In genomic region chr9:105960533-105960932, GRCm38 (mm10) we compare ENCODE assay signal across 8 mouse cellular contexts. TPM values are rescaled to one million over a fixed set of nuclear protein-coding genes. Genes with fewer than 3 reads are reported as not detected.
DNase-seq lines count a peak whose midpoint lies in the region; ATAC-seq and TF ChIP-seq lines count a peak whose summit lies in the region.

Gene Col6a5 (minus strand): TSS chr9:105960643.

- no peaks in the 10 kb centered on the region for H3K36me3 ChIP-seq in intestine, embryonic 15.5 days
- H3K36me3 ChIP-seq in lung, postnatal 0 days (ENCODE audit: insufficient read depth, low read length): no peaks in the 10 kb centered on the region
- H3K36me3 ChIP-seq in midbrain, embryonic 11.5 days (ENCODE audit: control insufficient read depth, insufficient read depth, low read length): no peaks in the 10 kb centered on the region
- H3K36me3 ChIP-seq in midbrain, embryonic 14.5 days (ENCODE audit: control insufficient read depth, insufficient read depth, low read length): no peaks in the 10 kb centered on the region
- H3K36me3 ChIP-seq in midbrain, embryonic 13.5 days: no peaks in the 10 kb centered on the region

- WGBS in intestine, embryonic 15.5 days: 17% methylated on average over 13 of the region's 13 CpGs
- 10% methylated on average over 13 of the region's 13 CpGs for WGBS in lung, postnatal 0 days
- 21% methylated on average over 13 of the region's 13 CpGs for WGBS in midbrain, embryonic 11.5 days
- 30% methylated on average over 13 of the region's 13 CpGs for WGBS in midbrain, embryonic 14.5 days
- 26% methylated on average over 13 of the region's 13 CpGs for WGBS in midbrain, embryonic 13.5 days

- intact Hi-C loops in gastrocnemius, adult 2 months (cut with DNase I): no loop called here

- no peak within 1 kb of the TSS; the same call in 1 of the 2 replicates for H3K9ac ChIP-seq in intestine, embryonic 15.5 days
- H3K9ac ChIP-seq in lung, postnatal 0 days (replicated peaks; ENCODE audit: low read depth): no peak within 1 kb of the TSS
- no peak within 1 kb of the TSS for H3K9ac ChIP-seq in midbrain, embryonic 11.5 days (ENCODE audit: low read length)
- no peak within 1 kb of the TSS for H3K9ac ChIP-seq in midbrain, embryonic 14.5 days (replicated peaks; ENCODE audit: low read length)
- no peak within 1 kb of the TSS for H3K9ac ChIP-seq in midbrain, embryonic 13.5 days (replicated peaks)

- H3K4me1 ChIP-seq in intestine, embryonic 15.5 days (replicated peaks): peaks cover 9% of the 10 kb centered on the region; the same call in 1 of the 2 replicates
- H3K4me1 ChIP-seq in lung, postnatal 0 days (ENCODE audit: insufficient read depth, low read depth, low read length): peaks cover 8% of the 10 kb centered on the region; the same call in 1 of the 2 replicates
- no peaks in the 10 kb centered on the region for H3K4me1 ChIP-seq in midbrain, embryonic 11.5 days (ENCODE audit: control insufficient read depth, insufficient read depth, low read length)
- no peaks in the 10 kb centered on the region for H3K4me1 ChIP-seq in midbrain, embryonic 14.5 days (ENCODE audit: control insufficient read depth, insufficient read depth, low read length)
- H3K4me1 ChIP-seq in midbrain, embryonic 13.5 days (replicated peaks): no peaks in the 10 kb centered on the region; the same call in 1 of the 2 replicates

- no peaks in the 10 kb centered on the region for H3K27me3 ChIP-seq in intestine, embryonic 15.5 days (replicated peaks)
- H3K27me3 ChIP-seq in lung, postnatal 0 days (replicated peaks; ENCODE audit: insufficient read depth, low read length): no peaks in the 10 kb centered on the region
- no peaks in the 10 kb centered on the region for H3K27me3 ChIP-seq in midbrain, embryonic 11.5 days (ENCODE audit: control insufficient read depth, insufficient read depth, low read length)
- H3K27me3 ChIP-seq in midbrain, embryonic 14.5 days (ENCODE audit: control insufficient read depth, insufficient read depth, low read length): no peaks in the 10 kb centered on the region; the same call in 1 of the 2 replicates
- H3K27me3 ChIP-seq in midbrain, embryonic 13.5 days: no peaks in the 10 kb centered on the region

- H3K4me2 ChIP-seq in intestine, embryonic 15.5 days (replicated peaks): peak within 1 kb of the TSS; percentile 31
- peak within 1 kb of the TSS; percentile 5; the same call in 1 of the 2 replicates for H3K4me2 ChIP-seq in lung, postnatal 0 days (replicated peaks; ENCODE audit: low read depth, low read length)
- no peak within 1 kb of the TSS for H3K4me2 ChIP-seq in midbrain, embryonic 11.5 days
- no peak within 1 kb of the TSS for H3K4me2 ChIP-seq in midbrain, embryonic 14.5 days (ENCODE audit: low read length)
- H3K4me2 ChIP-seq in midbrain, embryonic 13.5 days (replicated peaks): no peak within 1 kb of the TSS

- DNase-seq in adrenal gland, adult (ENCODE audit: inconsistent age in 2 of 2, low spot score in 1 of 2): peak; percentile 30 to 80
- peak; percentile 70 for DNase-seq in gastrocnemius, adult 2 months
- DNase-seq in lung, postnatal 0 days (ENCODE audit: low spot score): peak; percentile 58
- DNase-seq in midbrain, embryonic 11.5 days (ENCODE audit: low spot score, missing footprints): no peak
- no peak for DNase-seq in midbrain, embryonic 14.5 days
- DNase-seq in layer of hippocampus, postnatal 10 days (ENCODE audit: low spot score in 2 of 2): no peak

- H3K9me3 ChIP-seq in intestine, embryonic 15.5 days: no peaks in the 10 kb centered on the region
- H3K9me3 ChIP-seq in lung, postnatal 0 days (ENCODE audit: low read length): no peaks in the 10 kb centered on the region
- H3K9me3 ChIP-seq in midbrain, embryonic 11.5 days (ENCODE audit: control insufficient read depth, low read length): no peaks in the 10 kb centered on the region
- no peaks in the 10 kb centered on the region for H3K9me3 ChIP-seq in midbrain, embryonic 14.5 days (ENCODE audit: control insufficient read depth, low read length)
- H3K9me3 ChIP-seq in midbrain, embryonic 13.5 days: no peaks in the 10 kb centered on the region

- H3K4me3 ChIP-seq in gastrocnemius, adult 2 months: peak within 1 kb of the TSS; percentile 15; the same call in 1 of the 2 replicates
- H3K4me3 ChIP-seq in intestine, embryonic 15.5 days (replicated peaks): no peak within 1 kb of the TSS
- no peak within 1 kb of the TSS for H3K4me3 ChIP-seq in lung, postnatal 0 days (ENCODE audit: low read depth, low read length)
- no peak within 1 kb of the TSS for H3K4me3 ChIP-seq in midbrain, embryonic 11.5 days (ENCODE audit: low read depth, low read length)
- H3K4me3 ChIP-seq in midbrain, embryonic 14.5 days (replicated peaks; ENCODE audit: low read depth, low read length): no peak within 1 kb of the TSS
- H3K4me3 ChIP-seq in midbrain, embryonic 13.5 days (replicated peaks): no peak within 1 kb of the TSS

- H3K27ac ChIP-seq in gastrocnemius, adult 2 months: no peak within 1 kb of the TSS
- no peak within 1 kb of the TSS for H3K27ac ChIP-seq in intestine, embryonic 15.5 days
- H3K27ac ChIP-seq in lung, postnatal 0 days (ENCODE audit: low read length): no peak within 1 kb of the TSS
- H3K27ac ChIP-seq in midbrain, embryonic 11.5 days (ENCODE audit: low read depth, low read length): no peak within 1 kb of the TSS
- no peak within 1 kb of the TSS for H3K27ac ChIP-seq in midbrain, embryonic 14.5 days (replicated peaks; ENCODE audit: low read depth, low read length)
- H3K27ac ChIP-seq in midbrain, embryonic 13.5 days: no peak within 1 kb of the TSS

- TF ChIP-seq EP300 in lung, postnatal 0 days (IDR thresholded peaks at IDR 0.05): no peak

- ATAC-seq in intestine, embryonic 15.5 days: no peak
- ATAC-seq in lung, postnatal 0 days: peak; percentile 30; the same call in 1 of the 2 replicates
- ATAC-seq in midbrain, embryonic 11.5 days (ENCODE audit: low FRiP score): no peak
- ATAC-seq in midbrain, embryonic 14.5 days (ENCODE audit: low FRiP score, low TSS enrichment): no peak
- ATAC-seq in midbrain, embryonic 13.5 days: no peak

- no peak for TF ChIP-seq CTCF in gastrocnemius, adult 2 months (IDR thresholded peaks at IDR 0.05)
- no peak for TF ChIP-seq CTCF in lung, postnatal 0 days (IDR thresholded peaks at IDR 0.05)

RNA-seq across cellular contexts. Expression of gene Col6a5, which starts in this region (rescaled TPM):
- under 1 TPM; 0.08 to 0.10 TPM for total RNA-seq in gastrocnemius, adult 2 months (2021)
- polyA plus RNA-seq in intestine, embryonic 15.5 days (2015; fragmentation: Nextera tagmentation; extraction: Ambion mirVana): 0.98 and 1.6 TPM in 2 replicates
- 0.21 and 0.30 TPM in 2 replicates for polyA plus RNA-seq in lung, postnatal 0 days (2015; fragmentation: Nextera tagmentation; extraction: Ambion mirVana)
- polyA plus RNA-seq in midbrain, embryonic 11.5 days (2014; fragmentation: Nextera tagmentation; extraction: Ambion mirVana): 0.03 TPM in 2 replicates
- 0.11 and 0.18 TPM in 2 replicates for polyA plus RNA-seq in midbrain, embryonic 14.5 days (2014; fragmentation: Nextera tagmentation; extraction: Ambion mirVana)
- 0.09 TPM in 2 replicates for polyA plus RNA-seq in midbrain, embryonic 13.5 days (2015; fragmentation: Nextera tagmentation; extraction: Ambion mirVana)
- 1 to 10 TPM; 1.4 to 2.8 TPM for total RNA-seq in layer of hippocampus, postnatal 10 days (2021)

Comparison
In these comparisons a context has a peak if more than half of its experiments do, and no peak if none do; other contexts are left out.
1. Peak in DNase-seq and H3K4me3 ChIP-seq in gastrocnemius, adult 2 months; RNA of the gene not detected or under 1 TPM.
2. Peak in DNase-seq, ATAC-seq and H3K4me2 ChIP-seq in lung, postnatal 0 days; RNA of the gene not detected or under 1 TPM.
3. DNase-seq: peak in adrenal gland, adult (2 of 2); none in midbrain, embryonic 11.5 days (single experiment), midbrain, embryonic 14.5 days (single experiment) and layer of hippocampus, postnatal 10 days (0 of 2).